Mouse (Mus musculus) kidney, postnatal 4 days (tissue): ENCODE measurements around the gene Myo9b.
A peak's percentile ranks its signal among the peaks of the same experiment; 100 is the strongest.

Experiments used
- DNase-seq, 2 experiments: peaks; one replicate each; pipeline ENCODE4 v3.0.0; 2021; ENCODE audit warnings: mixed read lengths in 2 of 2

Myo9b gene

GRCm38 (mm10) chr8:71391696-71392095, 119.2 kb downstream of the Myo9b start:
- DNase-seq: no peak

GRCm38 (mm10) chr8:71392391-71392790, 119.9 kb downstream of the Myo9b start:
- no peak for DNase-seq

DNA sequence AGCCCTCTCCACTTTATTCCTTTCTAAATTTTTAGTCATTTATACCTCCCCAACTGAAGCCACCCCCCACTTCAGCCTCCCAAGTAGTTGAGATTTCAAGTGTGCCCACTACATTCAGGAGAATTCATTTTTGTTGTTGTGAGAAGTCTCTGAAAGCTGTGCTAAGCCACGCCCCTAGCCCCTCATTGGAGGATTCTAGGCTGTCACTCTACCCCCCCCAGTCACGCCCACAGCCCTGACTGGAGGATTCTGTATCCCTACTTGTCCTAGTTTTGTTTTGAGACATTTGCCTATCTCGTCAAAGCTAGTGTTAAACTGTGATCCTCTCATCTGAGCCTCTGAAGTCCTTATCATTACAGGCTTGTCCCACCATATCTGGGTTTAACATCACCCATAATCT, 120.4 kb downstream of the Myo9b start:
- peak; percentile 77 to 84 for DNase-seq

DNA sequence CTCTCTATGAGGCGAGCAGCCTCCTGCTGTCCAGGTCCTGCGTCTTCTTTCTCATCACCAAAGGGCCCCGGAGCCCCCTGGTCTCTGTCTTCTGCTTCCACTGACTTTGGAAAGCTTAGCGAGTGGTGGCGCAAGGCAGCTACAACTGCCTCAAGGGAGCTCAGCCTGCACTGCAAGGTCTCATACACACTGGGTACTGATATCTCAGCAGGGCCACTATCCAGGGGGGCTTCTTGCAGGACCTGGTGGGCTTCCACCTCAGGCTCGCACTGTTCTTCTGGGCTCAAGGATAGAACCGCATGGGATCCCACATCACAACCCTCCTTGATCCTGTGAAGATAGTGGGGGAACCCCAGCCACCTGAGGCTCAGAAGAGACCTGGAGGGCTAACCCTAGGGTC, 122.0 kb downstream of the Myo9b start:
- peak in 1 of 2 experiments; percentile 10 for DNase-seq

DNA sequence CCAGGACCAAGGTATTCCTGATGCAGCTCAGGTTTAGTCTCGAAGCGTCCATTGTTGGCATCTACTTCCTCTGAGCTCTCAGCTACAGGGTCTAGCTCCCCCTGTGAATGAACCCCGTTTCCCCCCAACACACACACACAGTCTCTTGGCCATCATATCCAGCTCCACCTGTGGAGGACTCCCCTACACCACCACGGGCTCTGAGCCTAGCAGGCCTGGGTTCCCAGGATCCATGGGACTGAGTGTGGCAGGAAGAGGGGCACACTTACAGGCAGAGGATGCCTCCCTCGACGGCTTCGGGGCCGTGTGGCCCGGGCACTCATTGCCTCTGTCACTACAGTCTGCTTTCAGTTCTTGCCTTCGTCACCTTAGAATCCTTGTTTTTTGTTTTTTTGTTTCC, 122.6 kb downstream of the Myo9b start:
- DNase-seq: peak; percentile 3

DNA sequence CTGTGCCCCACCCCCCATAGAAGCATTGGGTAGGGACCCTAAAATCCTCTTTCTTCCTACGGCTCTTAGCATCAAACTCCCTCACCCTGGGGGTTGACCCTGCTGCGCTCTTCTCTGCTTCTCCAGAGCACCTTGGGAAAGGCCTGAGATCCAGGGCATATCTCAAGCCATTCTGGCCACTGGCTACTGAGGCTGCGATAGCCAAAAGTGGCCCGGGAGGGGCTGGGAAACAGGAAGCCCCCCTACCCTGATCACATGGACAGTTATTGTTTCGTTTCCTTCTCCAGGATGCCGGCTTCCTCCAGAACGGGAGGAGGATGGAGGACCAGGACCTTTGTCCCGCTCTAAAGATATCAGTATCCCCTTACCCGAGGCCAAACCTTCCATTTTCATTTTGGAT, 123.1 kb downstream of the Myo9b start, which contains the start of gene Ushbp1:
TSS of gene Ushbp1 (minus strand) at position 174 of the 400 bp plus-strand sequence.
- peak; percentile 36 to 51 for DNase-seq

DNA sequence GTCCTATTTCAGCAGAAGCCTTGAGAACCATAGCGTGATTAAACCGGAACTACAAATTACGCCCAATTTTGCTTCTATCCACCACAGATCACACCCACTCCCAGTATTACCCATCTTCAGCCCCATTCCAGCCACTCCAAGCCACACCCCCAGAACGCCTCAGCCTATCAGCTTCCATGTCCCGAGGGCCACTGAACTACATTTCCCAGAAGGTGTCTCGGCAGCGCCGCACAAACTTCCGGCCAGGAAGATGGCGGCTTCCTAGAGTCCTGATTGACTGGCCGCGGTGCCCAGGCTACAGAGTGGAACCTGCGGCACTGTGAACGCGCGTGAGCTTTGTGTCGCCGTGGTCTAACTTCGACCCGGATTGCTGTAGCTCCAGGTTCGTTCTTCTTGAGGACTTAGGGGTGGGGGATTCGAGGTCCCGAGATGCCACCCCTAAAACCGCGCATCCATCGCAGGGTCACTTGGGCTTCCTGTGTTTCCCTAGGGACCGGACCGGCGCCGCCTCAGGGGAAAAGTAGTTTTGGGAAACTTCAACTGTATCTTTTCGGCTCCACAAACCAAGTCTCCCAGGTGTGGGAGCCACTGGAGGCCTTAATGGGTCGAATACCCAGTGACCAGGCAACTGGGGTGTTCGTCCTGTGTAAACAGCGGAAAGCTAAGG, 124.3 kb downstream of the Myo9b start, which contains the start of gene Babam1:
TSS of gene Babam1 (plus strand) at position 223 of the 667 bp plus-strand sequence.
- peak; percentile 92 to 96 for DNase-seq

DNA sequence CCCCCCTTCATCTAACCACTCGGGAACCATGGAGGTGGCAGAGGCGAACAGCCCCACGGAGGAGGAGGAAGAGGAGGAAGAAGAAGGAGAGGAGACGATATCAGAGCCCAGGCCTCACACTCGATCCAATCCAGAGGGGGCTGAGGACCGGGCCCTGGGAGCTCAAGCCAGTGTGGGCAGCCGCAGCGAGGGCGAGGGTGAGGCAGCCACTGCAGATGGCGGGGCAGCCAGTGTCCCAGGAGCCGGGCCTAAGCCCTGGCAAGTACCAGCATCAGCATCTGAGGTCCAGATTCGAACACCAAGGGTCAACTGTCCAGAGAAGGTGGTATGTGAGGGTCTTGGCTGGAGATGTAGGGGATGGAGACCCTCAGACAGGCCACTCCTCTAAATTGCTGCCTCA, 125.2 kb downstream of the Myo9b start:
- peak in 1 of 2 experiments; percentile 4 for DNase-seq

DNA sequence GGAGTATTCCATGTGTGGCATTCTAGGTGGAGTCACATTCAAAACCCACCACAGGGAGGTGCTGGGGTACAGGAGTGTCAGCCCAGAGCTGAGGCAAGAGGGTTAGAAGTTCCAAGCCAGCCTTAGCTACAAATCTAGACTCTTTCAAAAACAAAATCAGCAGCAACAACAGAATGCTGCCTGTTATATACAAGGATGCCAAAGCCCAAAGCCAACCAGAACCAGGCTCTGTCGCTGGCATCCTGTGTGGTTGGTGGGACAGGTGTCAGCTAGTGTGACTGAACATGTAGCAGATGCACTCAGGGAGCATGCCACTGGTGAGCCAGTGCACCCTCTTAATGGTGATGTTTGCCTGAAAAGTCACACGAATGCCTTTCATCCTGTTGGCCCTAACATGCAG, 128.3 kb downstream of the Myo9b start:
- peak in 1 of 2 experiments; percentile 1 for DNase-seq

DNA sequence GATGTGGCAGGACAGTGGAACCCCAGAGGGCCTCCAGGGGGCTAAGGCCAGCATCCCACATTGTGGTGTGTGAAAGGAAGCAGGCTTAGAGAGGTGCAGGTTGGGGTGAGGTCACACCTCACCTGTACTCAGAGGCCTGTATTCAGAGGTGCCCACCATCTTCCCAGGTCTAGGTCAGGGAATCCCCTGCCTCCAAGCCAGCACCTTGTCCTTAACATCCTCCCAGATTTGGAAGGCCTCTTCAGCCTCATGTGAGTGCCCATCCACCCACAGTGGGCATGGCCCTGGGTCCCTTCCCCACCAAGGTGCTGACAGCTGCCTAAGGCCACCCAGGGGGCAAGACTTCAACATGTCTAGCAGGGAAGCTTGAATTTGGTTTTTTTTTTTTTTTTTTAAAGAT, 128.9 kb downstream of the Myo9b start:
- peak in 1 of 2 experiments; percentile 1 for DNase-seq

DNA sequence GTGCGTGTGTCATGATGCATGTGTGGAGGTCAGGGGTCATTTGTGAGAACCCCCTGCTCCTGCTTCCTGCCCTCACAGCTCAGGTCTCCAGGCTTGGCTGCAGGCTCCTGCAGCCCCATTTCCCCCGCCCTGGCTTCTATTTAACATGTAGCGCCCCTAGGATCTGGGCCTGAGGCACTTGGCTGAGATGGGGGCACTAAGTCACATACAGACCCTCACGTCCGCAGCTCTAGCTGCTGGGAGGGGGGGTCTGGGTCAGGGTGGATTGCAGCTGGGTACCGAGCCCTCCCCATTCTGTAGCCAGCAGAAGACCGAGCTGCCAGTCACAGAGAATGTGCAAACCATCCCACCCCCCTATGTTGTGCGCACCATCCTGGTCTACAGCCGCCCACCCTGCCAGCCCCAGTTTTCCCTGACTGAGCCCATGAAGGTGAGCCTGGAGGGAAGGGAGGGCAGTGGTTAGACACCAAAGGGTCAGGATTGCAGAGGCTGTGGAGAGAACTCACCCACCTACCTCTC, 130.0 kb downstream of the Myo9b start:
- DNase-seq: peak in 1 of 2 experiments; percentile 1

GRCm38 (mm10) chr8:71403107-71403885, 130.8 kb downstream of the Myo9b start:
- DNase-seq: peak; percentile 1 to 3

- peak; percentile 2 to 8 for DNase-seq
These were observed 131.5 kb downstream of the Myo9b start for GRCm38 (mm10) chr8:71404011-71404410.

DNA sequence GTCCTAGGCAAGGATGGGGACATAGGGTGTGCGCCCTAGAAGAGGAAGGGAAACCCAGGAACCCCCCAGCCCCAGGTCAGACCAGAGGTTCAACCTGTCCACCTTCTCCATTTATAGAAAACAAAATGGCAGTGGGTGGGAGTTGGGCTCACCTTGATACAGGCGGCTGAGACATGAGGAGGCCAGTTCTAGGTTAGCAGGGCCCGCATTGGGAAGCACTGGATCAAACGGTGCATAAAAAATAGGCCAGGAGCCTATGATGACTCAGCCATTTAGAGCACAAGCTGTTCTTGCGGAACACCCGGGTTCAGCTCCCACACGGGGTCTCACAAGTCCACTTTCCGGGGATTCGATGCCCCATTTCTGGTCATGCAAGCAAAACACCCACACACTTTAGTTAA, 132.4 kb downstream of the Myo9b start:
- DNase-seq: peak in 1 of 2 experiments; percentile 13

DNA sequence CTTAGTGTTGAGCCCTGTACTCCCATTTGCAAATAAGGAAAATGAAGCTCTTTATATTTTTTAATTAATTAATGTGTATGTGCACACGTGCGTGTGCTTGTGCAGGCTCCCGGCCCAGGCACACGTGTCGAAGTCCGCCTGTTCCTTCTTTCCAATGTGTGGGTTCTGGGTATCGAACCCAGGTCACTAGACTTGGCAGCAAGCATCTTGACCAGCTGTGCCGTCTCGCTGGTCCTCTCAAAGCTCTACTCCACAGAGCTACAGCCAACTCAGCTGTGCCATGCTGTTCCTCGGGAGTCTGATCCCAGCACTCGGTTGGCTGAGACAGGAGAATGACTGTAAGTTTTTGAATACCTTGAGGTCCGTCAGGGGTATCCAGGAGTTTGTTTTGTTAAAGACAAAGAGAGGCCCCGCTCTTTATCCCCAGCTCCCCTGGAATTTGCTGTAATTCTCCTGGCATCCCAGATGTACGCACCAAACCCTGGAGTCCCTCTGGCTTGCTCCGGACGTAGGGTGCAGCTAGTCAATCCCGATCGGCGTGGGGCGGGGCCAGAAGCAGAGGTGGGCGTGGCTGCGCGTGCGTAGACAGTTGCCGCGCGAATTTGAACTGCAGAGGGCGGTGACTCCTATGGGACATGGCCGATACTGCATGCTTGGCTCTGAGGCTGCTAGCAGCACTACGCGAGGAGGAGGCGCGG, 133.0 kb downstream of the Myo9b start, which contains the start of gene Ankle1:
TSS of gene Ankle1 (plus strand) at position 610 of the 698 bp plus-strand sequence.
- DNase-seq: peak; percentile 98

DNA sequence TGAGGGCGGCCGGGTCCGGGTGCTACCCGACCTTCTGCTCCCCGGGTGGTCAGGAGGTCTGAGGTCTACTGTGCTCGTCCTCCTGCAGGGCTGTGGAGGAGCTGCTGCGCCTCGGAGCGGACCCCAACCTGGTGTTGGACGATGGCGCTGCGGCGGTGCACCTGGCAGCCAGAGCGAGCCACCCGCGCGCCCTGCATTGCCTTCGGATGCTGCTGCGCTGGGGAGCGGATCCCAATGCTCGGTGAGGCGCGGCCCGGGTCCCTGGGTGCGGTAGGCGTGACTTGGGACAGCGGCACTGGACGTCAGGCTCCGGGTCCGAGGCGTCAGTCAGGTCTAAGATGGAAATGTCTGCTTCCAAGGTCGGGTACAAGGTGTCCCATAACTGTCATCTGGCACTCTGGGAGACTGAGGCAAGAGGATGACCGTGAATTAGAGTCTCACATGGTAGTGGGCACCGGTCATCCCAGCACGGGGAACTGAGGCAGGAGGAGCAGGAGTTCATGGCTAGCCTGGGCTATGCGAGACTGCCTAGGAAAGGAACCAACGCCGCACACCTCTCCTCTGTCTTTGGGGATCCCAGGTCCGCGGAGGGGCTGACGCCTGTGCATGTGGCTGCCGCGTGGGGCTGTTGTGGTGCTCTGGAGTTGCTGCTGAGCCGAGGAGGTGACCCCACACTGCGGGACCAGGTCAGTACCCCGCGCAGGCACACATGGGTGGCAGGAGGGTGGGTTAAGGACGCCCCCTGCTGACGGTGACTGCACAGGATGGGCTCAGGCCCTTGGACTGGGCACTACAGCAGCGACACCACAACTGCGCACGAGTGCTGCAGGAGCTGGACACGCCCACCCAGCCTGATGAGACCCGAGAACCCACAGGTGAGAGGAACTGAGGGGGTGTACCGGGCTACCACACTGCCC, 133.8 kb downstream of the Myo9b start:
- DNase-seq: peak; percentile 88 to 90

DNA sequence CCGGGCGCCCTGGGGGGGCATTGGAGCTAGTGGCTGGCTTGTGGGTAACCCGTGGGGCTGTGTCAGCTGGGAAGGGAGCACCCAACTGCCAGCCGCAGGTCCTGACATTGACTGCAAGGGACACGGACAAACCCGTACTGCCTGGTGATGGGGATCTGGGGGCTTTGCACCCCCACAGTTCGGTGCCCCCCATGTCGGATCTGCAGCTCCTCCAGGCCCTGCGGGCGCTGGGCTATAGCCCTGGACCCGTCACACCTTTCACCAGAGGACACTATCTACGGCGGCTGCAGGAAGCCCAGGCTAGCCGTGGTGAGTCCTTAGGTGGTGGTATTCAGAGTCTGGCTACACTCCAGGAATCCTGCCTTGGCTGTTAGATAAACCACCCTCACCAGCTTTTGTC, 134.9 kb downstream of the Myo9b start:
- DNase-seq: peak in 1 of 2 experiments; percentile 4

GRCm38 (mm10) chr8:71408231-71408630, 135.7 kb downstream of the Myo9b start:
- no peak for DNase-seq
